8 mouse cellular contexts compared by ENCODE assay signal in genomic region chr6:120539781-120540231, GRCm38 (mm10). TPM values are rescaled to one million over a fixed set of nuclear protein-coding genes. Genes with fewer than 3 reads are reported as not detected.
DNase-seq lines count a peak whose midpoint lies in the region; ATAC-seq and TF ChIP-seq lines count a peak whose summit lies in the region.

No protein-coding gene starts in this region.

- no peak overlapping the region; the same call in 1 of the 2 replicates for H3K9ac ChIP-seq in ES-E14 (ENCODE audit: insufficient read depth, low read depth, low read length, poor library complexity, severe bottlenecking)
- no peak overlapping the region for H3K9ac ChIP-seq in embryonic facial prominence, embryonic 13.5 days
- peak overlapping the region; percentile 66; the same call in 1 of the 2 replicates for H3K9ac ChIP-seq in heart, embryonic 16.5 days (ENCODE audit: low read length)

- no peaks in the 10 kb centered on the region for H3K27me3 ChIP-seq in embryonic facial prominence, embryonic 13.5 days
- H3K27me3 ChIP-seq in heart, embryonic 16.5 days (ENCODE audit: control insufficient read depth, insufficient read depth, low read length): no peaks in the 10 kb centered on the region

- 51% methylated on average over 10 of the region's 10 CpGs for WGBS in embryonic facial prominence, embryonic 13.5 days
- WGBS in heart, embryonic 16.5 days: 43% methylated on average over 10 of the region's 10 CpGs

- H3K9me3 ChIP-seq in ES-E14 (ENCODE audit: control insufficient read depth, insufficient read depth, low read depth, low read length): no peaks in the 10 kb centered on the region
- H3K9me3 ChIP-seq in embryonic facial prominence, embryonic 13.5 days: no peaks in the 10 kb centered on the region
- peaks cover 4% of the 10 kb centered on the region; the same call in 1 of the 2 replicates for H3K9me3 ChIP-seq in heart, embryonic 16.5 days (replicated peaks; ENCODE audit: control insufficient read depth, low read length)

- peak; percentile 6; the same call in 1 of the 2 replicates for ATAC-seq in embryonic facial prominence, embryonic 13.5 days (ENCODE audit: insufficient number of reproducible peaks, insufficient read depth, low FRiP score, low TSS enrichment, low read depth)
- peak; percentile 38 for ATAC-seq in heart, embryonic 16.5 days (replicated peaks; ENCODE audit: extremely low read depth, insufficient read depth, low FRiP score)
- ATAC-seq in megakaryocyte, adult 5-6 weeks (ENCODE audit: poor library complexity, severe bottlenecking): peak; percentile 63

- no peak for DNase-seq in ES-E14 (ENCODE audit: low read depth, low spot score)
- DNase-seq in kidney, postnatal 14 days: peak; percentile 63
- no peak for DNase-seq in left cerebral cortex, postnatal 25 days (ENCODE audit: low spot score in 2 of 2)
- DNase-seq in layer of hippocampus, postnatal 14 days (ENCODE audit: low spot score in 2 of 2): no peak
- no peak for DNase-seq in spleen, postnatal 14 days (ENCODE audit: low spot score in 2 of 2)

- peak overlapping the region; percentile 68 for H3K4me2 ChIP-seq in embryonic facial prominence, embryonic 13.5 days
- H3K4me2 ChIP-seq in heart, embryonic 16.5 days (ENCODE audit: low read depth, low read length): peak overlapping the region; percentile 62; the same call in 1 of the 2 replicates

- H3K4me3 ChIP-seq in ES-E14 (ENCODE audit: insufficient read depth in 1 of 2, low read depth in 1 of 2, low read length in 2 of 2, poor library complexity in 1 of 2, severe bottlenecking in 1 of 2): 0 out of 4 replicates have a peak overlapping the region, but pooled peaks of 1 of the 2 experiments have one; percentile 60
- H3K4me3 ChIP-seq in embryonic facial prominence, embryonic 13.5 days: no peak overlapping the region
- H3K4me3 ChIP-seq in heart, embryonic 16.5 days (ENCODE audit: low read length): no peak overlapping the region

- H3K27ac ChIP-seq in ES-E14 (ENCODE audit: insufficient read depth, low read depth, low read length, poor library complexity, severe bottlenecking): 0 out of 2 replicates have a peak overlapping the region, but pooled peaks have one; percentile 74
- no peak overlapping the region for H3K27ac ChIP-seq in embryonic facial prominence, embryonic 13.5 days
- H3K27ac ChIP-seq in heart, embryonic 16.5 days (ENCODE audit: low read length): peak overlapping the region; percentile 72

- in situ Hi-C loops in ES-E14 (cut with MboI; ENCODE audit: low sequenced_read_pairs in 2 of 2, unreplicated experiment in 2 of 2): loop anchor here in 1 of 2 experiments (10.0 kb wide), 1 partner anchor 245 kb away; no protein-coding TSS in a partner anchor

- no peaks in the 10 kb centered on the region for H3K36me3 ChIP-seq in ES-E14 (ENCODE audit: control insufficient read depth, insufficient read depth, low read length, poor library complexity, severe bottlenecking)
- no peaks in the 10 kb centered on the region for H3K36me3 ChIP-seq in embryonic facial prominence, embryonic 13.5 days
- H3K36me3 ChIP-seq in heart, embryonic 16.5 days (ENCODE audit: control insufficient read depth, insufficient read depth): no peaks in the 10 kb centered on the region

- H3K4me1 ChIP-seq in ES-E14 (ENCODE audit: control insufficient read depth in 2 of 2, insufficient read depth in 2 of 2, low read length in 2 of 2, poor library complexity in 1 of 2): peaks cover 0 to 4% of the 10 kb centered on the region in 2 experiments; a peak in 1 of 4 replicates
- peaks cover 4% of the 10 kb centered on the region; the same call in 1 of the 2 replicates for H3K4me1 ChIP-seq in embryonic facial prominence, embryonic 13.5 days
- peaks cover 11% of the 10 kb centered on the region for H3K4me1 ChIP-seq in heart, embryonic 16.5 days (ENCODE audit: control insufficient read depth, insufficient read depth, low read length)

- intact Hi-C loops in left cerebral cortex, postnatal 25 days (cut with DNase I): loop anchor here (1.0 to 10.0 kb wide), 2 partner anchors 196 to 295 kb away; partner anchors contain the start of gene Bcl2l13

TF ChIP-seq in ES-E14, 5 proteins besides CTCF, POLR2A, EP300 and RAD21:
- no peak for TF ChIP-seq ZC3H11A (IDR thresholded peaks at IDR 0.05; ENCODE audit: borderline replicate concordance, low read depth, low read length)
- TF ChIP-seq HCFC1 (IDR thresholded peaks at IDR 0.05; ENCODE audit: borderline replicate concordance, insufficient read depth, low read length): no peak
- no peak for TF ChIP-seq CHD2 (IDR thresholded peaks at IDR 0.05; ENCODE audit: low read depth, low read length)
- no peak for TF ChIP-seq ZNF384 (IDR thresholded peaks at IDR 0.05; ENCODE audit: low read depth, low read length)
- TF ChIP-seq MAFK (IDR thresholded peaks at IDR 0.05; ENCODE audit: insufficient read depth, low read depth, low read length): no peak

RNA-seq across cellular contexts. Expression of gene Hdhd5, which starts 8.7 kb away (rescaled TPM):
- 27.4 and 36.5 TPM in 2 replicates for total RNA-seq in ES-E14 (2012; rRNA removed)
- 18.8 and 19.8 TPM in 2 replicates for polyA plus RNA-seq in embryonic facial prominence, embryonic 13.5 days (2015; fragmentation: Nextera tagmentation; extraction: Ambion mirVana)
- polyA plus RNA-seq in heart, embryonic 16.5 days (2015; fragmentation: Nextera tagmentation; extraction: Ambion mirVana): 14.9 and 17.4 TPM in 2 replicates
- total RNA-seq in megakaryocyte, adult 5-6 weeks (2015): 4.4 and 6.6 TPM in 2 replicates
- 9.4 and 11.0 TPM in 2 replicates for total RNA-seq in megakaryocyte, adult 5-6 weeks (2017)
- total RNA-seq in left cerebral cortex, postnatal 25 days (2021): 10 to 100 TPM; 33.0 to 37.0 TPM
- total RNA-seq in layer of hippocampus, postnatal 14 days (2021): 10 to 100 TPM; 34.2 to 38.1 TPM

RNA-seq across cellular contexts. Expression of gene Tmem121b, which starts 46.2 kb away (rescaled TPM):
- total RNA-seq in ES-E14 (2012; rRNA removed): 0.09 and 0.11 TPM in 2 replicates
- 0.42 and 0.51 TPM in 2 replicates for polyA plus RNA-seq in embryonic facial prominence, embryonic 13.5 days (2015; fragmentation: Nextera tagmentation; extraction: Ambion mirVana)
- 0.07 and 0.11 TPM in 2 replicates for polyA plus RNA-seq in heart, embryonic 16.5 days (2015; fragmentation: Nextera tagmentation; extraction: Ambion mirVana)
- 0.05 TPM in 1 of 2 replicates, not detected in the other for total RNA-seq in megakaryocyte, adult 5-6 weeks (2015)
- not detected in 2 replicates for total RNA-seq in megakaryocyte, adult 5-6 weeks (2017)
- 10 to 100 TPM; 65.3 to 78.4 TPM for total RNA-seq in left cerebral cortex, postnatal 25 days (2021)
- 10 to 100 TPM; 41.3 to 42.2 TPM for total RNA-seq in layer of hippocampus, postnatal 14 days (2021)

Comparison
In these comparisons a context has a peak if more than half of its experiments do, and no peak if none do; other contexts are left out.
1. ATAC-seq: peak in every context shown above with its lines; median percentile 63 in megakaryocyte, adult 5-6 weeks; 38 in heart, embryonic 16.5 days; 6 in embryonic facial prominence, embryonic 13.5 days.
2. RNA of gene Tmem121b, which starts 46.2 kb away (total RNA-seq): 65.3 to 78.4 TPM in left cerebral cortex, postnatal 25 days and 41.3 to 42.2 TPM in layer of hippocampus, postnatal 14 days; 0.09 to 0.11 TPM in ES-E14 and 0.05 TPM in megakaryocyte, adult 5-6 weeks; every median in the first group is over 10 times any median in the second.